Comparison of ENCODE assay signal across 8 mouse cellular contexts in genomic region chr2:12160486-12160885, GRCm38 (mm10).
A peak's percentile ranks its signal among the peaks of the same experiment; 100 is the strongest.
DNase-seq lines count a peak whose midpoint lies in the region; ATAC-seq and TF ChIP-seq lines count a peak whose summit lies in the region.

No protein-coding gene starts in this region.

- peak; percentile 51 for TF ChIP-seq CTCF in midbrain, postnatal 0 days (IDR thresholded peaks at IDR 0.05)

- no peak overlapping the region for H3K9ac ChIP-seq in midbrain, postnatal 0 days (replicated peaks; ENCODE audit: low read length, poor library complexity, severe bottlenecking)
- no peak overlapping the region for H3K9ac ChIP-seq in midbrain, embryonic 16.5 days (ENCODE audit: low read depth, low read length)

- H3K4me3 ChIP-seq in midbrain, postnatal 0 days (ENCODE audit: low read depth, low read length) = no peak overlapping the region
- H3K4me3 ChIP-seq in midbrain, embryonic 16.5 days (ENCODE audit: low read depth, low read length) = no peak overlapping the region

- WGBS in midbrain, postnatal 0 days = 86% methylated on average over 3 of the region's 3 CpGs
- 86% methylated on average over 3 of the region's 3 CpGs for WGBS in midbrain, embryonic 16.5 days

- no peak overlapping the region for H3K27ac ChIP-seq in midbrain, postnatal 0 days (ENCODE audit: low read depth, low read length)
- no peak overlapping the region for H3K27ac ChIP-seq in midbrain, embryonic 16.5 days (ENCODE audit: low read length)

- no peak overlapping the region for H3K4me2 ChIP-seq in midbrain, postnatal 0 days (ENCODE audit: low read depth, low read length, poor library complexity, severe bottlenecking)
- no peak overlapping the region for H3K4me2 ChIP-seq in midbrain, embryonic 16.5 days (ENCODE audit: low read length)

- DNase-seq in frontal cortex, postnatal 10 days (ENCODE audit: low spot score in 2 of 2) = no peak
- DNase-seq in midbrain, postnatal 0 days (ENCODE audit: low spot score) = peak; percentile 31
- peak; percentile 36 for DNase-seq in c-Kit-positive CD71-negative TER-119-negative erythroid progenitor cells, embryonic 14.5 days (ENCODE audit: low read depth)
- DNase-seq in kidney, postnatal 36 days = peak; percentile 37 to 63

- no peaks in the 10 kb centered on the region for H3K27me3 ChIP-seq in midbrain, postnatal 0 days (ENCODE audit: insufficient read depth, low read length)
- H3K27me3 ChIP-seq in midbrain, embryonic 16.5 days (ENCODE audit: control insufficient read depth, insufficient read depth, low read depth, low read length) = no peaks in the 10 kb centered on the region

- H3K9me3 ChIP-seq in midbrain, postnatal 0 days (ENCODE audit: low read length) = no peaks in the 10 kb centered on the region
- no peaks in the 10 kb centered on the region for H3K9me3 ChIP-seq in midbrain, embryonic 16.5 days (replicated peaks; ENCODE audit: control insufficient read depth, low read length, poor library complexity, severe bottlenecking)

- H3K36me3 ChIP-seq in midbrain, postnatal 0 days (ENCODE audit: insufficient read depth, low read length) = no peaks in the 10 kb centered on the region
- H3K36me3 ChIP-seq in midbrain, embryonic 16.5 days (ENCODE audit: control insufficient read depth, insufficient read depth, low read length) = no peaks in the 10 kb centered on the region

- no peaks in the 10 kb centered on the region for H3K4me1 ChIP-seq in midbrain, postnatal 0 days (ENCODE audit: insufficient read depth, low read length)
- H3K4me1 ChIP-seq in midbrain, embryonic 16.5 days (ENCODE audit: control insufficient read depth, insufficient read depth, low read length) = no peaks in the 10 kb centered on the region

- ATAC-seq in frontal cortex, adult (ENCODE audit: low TSS enrichment) = peak; percentile 84
- no peak for ATAC-seq in midbrain, postnatal 0 days (ENCODE audit: low FRiP score)
- ATAC-seq in midbrain, embryonic 16.5 days = no peak
- ATAC-seq in neutrophil, adult 5-6 weeks (ENCODE audit: extremely low read depth, insufficient number of reproducible peaks, low FRiP score, poor library complexity, severe bottlenecking) = peak; percentile 85; the same call in 1 of the 2 replicates
- no peak for ATAC-seq in inflammation-experienced regulatory T-cells, adult 6 months

Comparison
In these comparisons a context has a peak if more than half of its experiments do, and no peak if none do; other contexts are left out.
1. ATAC-seq: peak in frontal cortex, adult (single experiment) and neutrophil, adult 5-6 weeks (single experiment); none in midbrain, postnatal 0 days (single experiment), midbrain, embryonic 16.5 days (single experiment) and inflammation-experienced regulatory T-cells, adult 6 months (single experiment).
2. DNase-seq: peak in midbrain, postnatal 0 days (single experiment), c-Kit-positive CD71-negative TER-119-negative erythroid progenitor cells, embryonic 14.5 days (single experiment) and kidney, postnatal 36 days (2 of 2); none in frontal cortex, postnatal 10 days (0 of 2).